Mouse (Mus musculus) neural tube, embryonic 13.5 days (tissue): ENCODE results near the gene Tmem167b. TPM values are rescaled to one million over a fixed set of nuclear protein-coding genes. Genes with fewer than 3 reads are reported as not detected.

Experiments
- ATAC-seq: fragments of 200-750 bp; cut with Nextera tagmentation; 2 replicates; pipeline ENCODE4 v1.8.0; 2017; ENCODE audit warnings: low read depth, mild to moderate bottlenecking, moderate TSS enrichment, moderate library complexity
- H3K27ac ChIP-seq: fragments of 300-500 bp; sonication (generic); replicated peaks from 2 replicates; pipeline ENCODE4 v1.5.1; 2015; ENCODE audit warnings: moderate library complexity, mild to moderate bottlenecking, inconsistent platforms
- H3K27me3 ChIP-seq: fragments of 300-500 bp; sonication (generic); 2 replicates; pipeline ENCODE4 v1.6.1; 2015; ENCODE audit warnings: mild to moderate bottlenecking, inconsistent platforms
- H3K36me3 ChIP-seq: fragments of 300-500 bp; sonication (generic); 2 replicates; pipeline ENCODE4 v1.6.1; 2015; ENCODE audit warnings: mild to moderate bottlenecking, inconsistent platforms
- H3K4me1 ChIP-seq: fragments of 300-500 bp; sonication (generic); replicated peaks from 2 replicates; pipeline ENCODE4 v1.6.1; 2015; ENCODE audit warnings: inconsistent platforms
- H3K4me2 ChIP-seq: fragments of 300-500 bp; sonication (generic); 2 replicates; pipeline ENCODE4 v1.6.1; 2015; ENCODE audit warnings: inconsistent platforms, mild to moderate bottlenecking, moderate library complexity
- H3K4me3 ChIP-seq: fragments of 300-500 bp; sonication (generic); 2 replicates; pipeline ENCODE4 v1.5.1; 2015; ENCODE audit warnings: mild to moderate bottlenecking, inconsistent platforms
- H3K9ac ChIP-seq: fragments of 300-500 bp; sonication (generic); 2 replicates; pipeline ENCODE4 v1.6.1; 2015; ENCODE audit warnings: moderate library complexity, mild to moderate bottlenecking, inconsistent platforms
- H3K9me3 ChIP-seq: fragments of 300-500 bp; sonication (generic); 2 replicates; pipeline ENCODE4 v1.6.1; 2016; ENCODE audit warnings: inconsistent platforms
- WGBS: fragments of 180-500 bp; shearing (Covaris S2); methylation state at CpG from one replicate; pipeline ENCODE4 v1.1.7; 2015; 5-methylcytosine and 5-hydroxymethylcytosine counted together
- polyA plus RNA-seq: library from polyadenylated mRNA; unstranded; fragments of >200 nt; fragmentation: Nextera tagmentation; extraction: Ambion mirVana; gene quantifications from 2 replicates; pipeline ENCODE4 v1.2.1, GENCODE M21; 2015

Tmem167b gene
- polyA plus RNA-seq, 1 experiment from 2014 or later = 57.2 TPM

GRCm38 (mm10) chr3:108533951-108534350 lies 28.3 kb downstream of the Tmem167b start, which contains the start of gene 1700013F07Rik:
Gene 1700013F07Rik, plus strand, starts transcription at chr3:108534150.
- no peak within 1 kb of the TSS for H3K9ac ChIP-seq
- 90% methylated on average over 6 of the region's 6 CpGs for WGBS

GRCm38 (mm10) chr3:108533114-108533885 lies 29.0 kb downstream of the Tmem167b start:
- H3K4me3 ChIP-seq = no peak overlapping the region

More at GRCm38 (mm10) chr3:108533951-108534350, 28.3 kb downstream of the Tmem167b start, which contains the start of gene 1700013F07Rik:
- no peak for ATAC-seq
- no peaks in the 10 kb centered on the region for H3K9me3 ChIP-seq
- H3K4me3 ChIP-seq = no peak within 1 kb of the TSS
- H3K27me3 ChIP-seq = peaks cover 10% of the 10 kb centered on the region
- H3K4me1 ChIP-seq = peaks cover 28% of the 10 kb centered on the region
- no peak within 1 kb of the TSS for H3K27ac ChIP-seq
- H3K36me3 ChIP-seq = no peaks in the 10 kb centered on the region
- no peak within 1 kb of the TSS for H3K4me2 ChIP-seq

GRCm38 (mm10) chr3:108528489-108528888 lies 33.8 kb downstream of the Tmem167b start:
- H3K27ac ChIP-seq = no peak overlapping the region
- H3K27me3 ChIP-seq = no peaks in the 10 kb centered on the region
- H3K36me3 ChIP-seq = no peaks in the 10 kb centered on the region
- H3K4me2 ChIP-seq = no peak overlapping the region
- H3K4me1 ChIP-seq = peaks cover 8% of the 10 kb centered on the region
- no peak overlapping the region for H3K9ac ChIP-seq
- H3K4me3 ChIP-seq = no peak overlapping the region
- peaks cover 3% of the 10 kb centered on the region; the same call in 1 of the 2 replicates for H3K9me3 ChIP-seq
- no peak for ATAC-seq
- 91% methylated on average over 8 of the region's 8 CpGs for WGBS

More at GRCm38 (mm10) chr3:108533114-108533885, 29.0 kb downstream of the Tmem167b start:
- no peak for ATAC-seq
- no peak overlapping the region for H3K9ac ChIP-seq
- 77% methylated on average over 9 of the region's 9 CpGs for WGBS
- H3K9me3 ChIP-seq = peaks cover 3% of the 10 kb centered on the region; the same call in 1 of the 2 replicates
- no peaks in the 10 kb centered on the region for H3K36me3 ChIP-seq
- H3K4me2 ChIP-seq = no peak overlapping the region
- peaks cover 28% of the 10 kb centered on the region for H3K4me1 ChIP-seq
- H3K27me3 ChIP-seq = peaks cover 10% of the 10 kb centered on the region
- H3K27ac ChIP-seq = no peak overlapping the region

GRCm38 (mm10) chr3:108523415-108523814 lies 38.9 kb downstream of the Tmem167b start:
- H3K4me2 ChIP-seq = no peak overlapping the region
- no peak overlapping the region for H3K4me3 ChIP-seq
- ATAC-seq = no peak
- H3K27me3 ChIP-seq = no peaks in the 10 kb centered on the region
- no peak overlapping the region for H3K27ac ChIP-seq
- no peaks in the 10 kb centered on the region for H3K36me3 ChIP-seq
- no peak overlapping the region for H3K9ac ChIP-seq
- H3K9me3 ChIP-seq = peaks cover under 1% of the 10 kb centered on the region; the same call in 1 of the 2 replicates
- WGBS = 92% methylated on average over 4 of the region's 4 CpGs
- peaks cover 5% of the 10 kb centered on the region; the same call in 1 of the 2 replicates for H3K4me1 ChIP-seq

GRCm38 (mm10) chr3:108518276-108518675 lies 44.0 kb downstream of the Tmem167b start:
- Histone ChIP-seq H3K4me2 (no peak overlapping the region), H3K27ac (no peak overlapping the region), H3K4me3 (no peak overlapping the region), H3K4me1 (peaks cover 5% of the 10 kb centered on the region; the same call in 1 of the 2 replicates), H3K9me3 (no peaks in the 10 kb centered on the region), H3K36me3 (no peaks in the 10 kb centered on the region), H3K27me3 (no peaks in the 10 kb centered on the region), H3K9ac (no peak overlapping the region)
- WGBS = 60% methylated on average over 4 of the region's 4 CpGs
- no peak for ATAC-seq

- no peak overlapping the region for H3K4me3 ChIP-seq
- H3K36me3 ChIP-seq = no peaks in the 10 kb centered on the region
- no peak for ATAC-seq
- no peak overlapping the region for H3K27ac ChIP-seq
- no peak overlapping the region for H3K9ac ChIP-seq
- H3K4me1 ChIP-seq = peaks cover 31% of the 10 kb centered on the region
- H3K4me2 ChIP-seq = no peak overlapping the region
- no peaks in the 10 kb centered on the region for H3K27me3 ChIP-seq
- H3K9me3 ChIP-seq = no peaks in the 10 kb centered on the region
- 83% methylated on average over 3 of the region's 3 CpGs for WGBS
Measured at GRCm38 (mm10) chr3:108513465-108513864, 48.8 kb downstream of the Tmem167b start.

GRCm38 (mm10) chr3:108510716-108511483 lies 51.4 kb downstream of the Tmem167b start:
- H3K4me1 ChIP-seq = peaks cover 34% of the 10 kb centered on the region
- peak overlapping the region; percentile 85 for H3K27ac ChIP-seq
- H3K4me2 ChIP-seq = peak overlapping the region; percentile 34
- no peaks in the 10 kb centered on the region for H3K36me3 ChIP-seq
- peak overlapping the region; percentile 52; the same call in 1 of the 2 replicates for H3K9ac ChIP-seq
- no peaks in the 10 kb centered on the region for H3K9me3 ChIP-seq
- WGBS = 4% methylated on average over 9 of the region's 9 CpGs
- peak; percentile 91 for ATAC-seq
- no peaks in the 10 kb centered on the region for H3K27me3 ChIP-seq
- no peak overlapping the region for H3K4me3 ChIP-seq

- H3K4me2 ChIP-seq = no peak overlapping the region
- no peaks in the 10 kb centered on the region for H3K36me3 ChIP-seq
- H3K27ac ChIP-seq = peak overlapping the region; percentile 85; the same call in 1 of the 2 replicates
- peaks cover 34% of the 10 kb centered on the region for H3K4me1 ChIP-seq
- H3K4me3 ChIP-seq = no peak overlapping the region
- no peak for ATAC-seq
- 27% methylated on average over 2 of the region's 2 CpGs for WGBS
- no peaks in the 10 kb centered on the region for H3K9me3 ChIP-seq
- no peaks in the 10 kb centered on the region for H3K27me3 ChIP-seq
- H3K9ac ChIP-seq = no peak overlapping the region
Measured at GRCm38 (mm10) chr3:108510156-108510555, 52.1 kb downstream of the Tmem167b start.

- WGBS = 54% methylated on average over 4 of the region's 4 CpGs
- Histone ChIP-seq H3K27ac (no peak overlapping the region; the same call in 1 of the 2 replicates), H3K9me3 (no peaks in the 10 kb centered on the region), H3K4me1 (peaks cover 34% of the 10 kb centered on the region), H3K36me3 (no peaks in the 10 kb centered on the region), H3K9ac (no peak overlapping the region), H3K27me3 (no peaks in the 10 kb centered on the region), H3K4me3 (no peak overlapping the region), H3K4me2 (no peak overlapping the region)
- ATAC-seq = no peak
Measured at GRCm38 (mm10) chr3:108508745-108509474, 53.4 kb downstream of the Tmem167b start.
